Mouse (Mus musculus) heart, adult 18-20 months (tissue): ENCODE measurements around the gene Fam3b. TPM values are rescaled to one million over a fixed set of nuclear protein-coding genes. Genes with fewer than 3 reads are reported as not detected.

ENCODE experiments used
- DNase-seq, 2 experiments: peaks; one replicate each; pipeline ENCODE4 v3.0.0; 2021 to 2022; ENCODE audit warnings: mixed read lengths in 1 of 2
- long read RNA-seq, 2 experiments: library from polyadenylated mRNA; stranded (forward); transcript quantifications; one replicate each; pipeline ENCODE4 v2.0.0; 2021
- total RNA-seq, 2 experiments: library from RNA; stranded (reverse); gene quantifications; 2 replicates each; pipeline ENCODE4 v1.2.3; 2021

Gene Fam3b
- total RNA-seq, result not detected
- long read RNA-seq, experiment 1, result 0 reads
- long read RNA-seq, experiment 2, result 0 reads

GRCm38 (mm10) chr16:97514099-97514940 is at the start of gene Fam3b:
Gene Fam3b, minus strand, starts transcription at chr16:97514816.
- no peak for DNase-seq

- no peak for DNase-seq
Observed at GRCm38 (mm10) chr16:97544340-97544739, 29.7 kb upstream of the Fam3b start.

DNA sequence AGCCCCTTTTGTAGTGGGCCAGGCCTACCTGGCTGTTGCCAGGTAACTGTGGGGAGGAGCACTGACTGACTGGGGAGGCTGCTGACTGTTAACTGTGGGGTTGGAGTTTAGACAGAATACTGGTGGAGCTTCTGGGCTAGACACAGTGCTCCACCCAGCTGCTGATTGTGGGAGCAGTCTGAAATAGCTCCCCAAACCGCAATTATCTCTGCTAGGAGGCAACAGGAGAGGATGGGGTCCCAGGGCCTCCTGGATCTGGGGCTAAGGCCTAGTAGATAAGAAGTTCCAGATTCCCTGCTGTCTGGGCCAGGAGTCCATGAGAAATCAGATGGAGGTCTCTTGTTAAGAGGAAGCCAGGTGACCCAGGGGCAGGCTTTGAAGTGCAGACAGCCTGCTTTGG is 22.2 kb upstream of the Fam3b start:
- no peak for DNase-seq

GRCm38 (mm10) chr16:97535808-97536413 is 21.3 kb upstream of the Fam3b start:
- DNase-seq, result peak; percentile 85 to 87

GRCm38 (mm10) chr16:97534876-97535461 is 20.4 kb upstream of the Fam3b start:
- DNase-seq, result peak; percentile 82 to 89

DNA sequence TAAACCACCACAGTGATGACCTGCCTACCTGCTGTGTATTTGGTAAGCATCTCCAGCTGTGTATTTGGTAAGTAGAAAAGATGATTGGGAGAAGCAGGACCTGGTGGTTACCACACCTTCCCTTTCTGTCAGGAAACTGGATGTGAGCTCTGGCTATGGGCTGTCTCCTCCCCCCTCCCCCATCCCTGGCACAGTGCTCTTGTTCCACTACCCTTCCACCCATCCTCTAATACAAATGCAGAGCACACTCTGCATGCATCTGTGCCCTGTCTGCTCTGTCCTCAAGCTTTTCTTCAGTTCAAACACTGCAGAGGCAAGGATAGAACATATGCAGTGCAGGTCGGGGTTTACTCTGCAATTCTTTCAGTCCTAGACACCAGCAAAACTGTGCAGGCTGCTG is 19.8 kb upstream of the Fam3b start:
- peak in 1 of 2 experiments; percentile 13 for DNase-seq

- no peak for DNase-seq
Observed at GRCm38 (mm10) chr16:97533751-97534150, 19.1 kb upstream of the Fam3b start.

GRCm38 (mm10) chr16:97533126-97533525 is 18.5 kb upstream of the Fam3b start:
- no peak for DNase-seq

DNA sequence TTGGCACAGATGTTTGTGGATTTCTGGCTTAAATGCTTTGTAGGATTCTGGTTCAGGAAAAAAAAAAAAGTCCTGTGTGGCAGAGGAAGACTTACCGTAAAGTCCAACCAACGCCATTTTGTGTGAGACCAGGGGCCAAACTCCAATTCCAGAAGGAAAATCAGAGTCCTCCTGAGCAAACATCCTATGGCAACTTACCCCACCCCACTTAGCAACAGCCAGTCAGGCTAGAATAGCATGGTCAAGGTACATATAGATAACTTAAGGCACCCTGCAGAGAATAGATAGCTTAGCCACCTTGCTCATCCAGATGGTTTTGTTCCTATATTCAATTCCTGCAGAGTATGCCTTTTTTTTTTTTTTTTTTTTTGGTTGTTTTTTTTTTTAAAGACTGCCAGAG is 14.6 kb upstream of the Fam3b start:
- DNase-seq, result no peak

GRCm38 (mm10) chr16:97523024-97523423 is 8.4 kb upstream of the Fam3b start:
- peak; percentile 40 to 79 for DNase-seq

GRCm38 (mm10) chr16:97521983-97522382 is 7.4 kb upstream of the Fam3b start:
- DNase-seq, result no peak

GRCm38 (mm10) chr16:97516341-97516740 is 1.7 kb upstream of the Fam3b start:
- no peak for DNase-seq

DNA sequence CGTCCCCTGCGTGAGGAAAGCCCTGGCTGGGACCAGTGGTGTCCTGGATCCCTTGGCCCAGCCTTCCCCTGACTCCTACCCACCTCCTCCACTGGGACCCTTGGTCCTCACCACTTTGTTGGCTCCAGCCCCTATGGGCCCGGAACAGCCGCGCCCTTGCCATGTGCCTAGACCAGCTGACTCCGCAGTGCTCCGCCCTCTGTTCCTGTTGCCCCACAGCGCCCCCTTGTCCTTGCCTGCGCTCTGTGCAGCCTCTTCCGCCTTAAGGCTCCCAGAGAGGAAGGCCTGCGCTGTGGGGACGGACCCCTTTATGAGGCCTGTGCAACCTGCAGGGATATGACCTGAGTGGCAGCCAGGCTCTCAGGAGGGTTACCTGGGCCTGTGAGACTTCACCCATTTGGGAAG is 2.3 kb downstream of the Fam3b start:
- DNase-seq, result no peak

DNA sequence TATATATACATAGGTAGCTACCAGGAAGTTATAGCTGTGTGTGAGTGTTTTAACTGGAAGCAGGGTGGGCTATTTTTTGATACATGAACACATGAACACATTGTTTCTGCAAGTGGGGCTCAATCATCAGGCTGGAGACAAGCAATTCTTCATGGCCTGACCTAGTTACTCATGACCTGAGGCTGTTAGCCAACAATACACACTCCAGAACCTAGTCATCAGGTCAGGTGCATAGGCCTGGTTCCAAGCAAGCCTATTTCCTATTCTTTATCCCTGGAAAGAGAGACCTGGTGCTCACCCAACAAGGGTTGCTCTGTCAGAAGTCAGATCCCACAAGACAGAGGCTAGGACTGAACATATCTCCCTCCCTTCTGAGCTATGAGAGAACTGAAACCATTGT is 3.1 kb downstream of the Fam3b start:
- peak in 1 of 2 experiments; percentile 18 for DNase-seq

DNA sequence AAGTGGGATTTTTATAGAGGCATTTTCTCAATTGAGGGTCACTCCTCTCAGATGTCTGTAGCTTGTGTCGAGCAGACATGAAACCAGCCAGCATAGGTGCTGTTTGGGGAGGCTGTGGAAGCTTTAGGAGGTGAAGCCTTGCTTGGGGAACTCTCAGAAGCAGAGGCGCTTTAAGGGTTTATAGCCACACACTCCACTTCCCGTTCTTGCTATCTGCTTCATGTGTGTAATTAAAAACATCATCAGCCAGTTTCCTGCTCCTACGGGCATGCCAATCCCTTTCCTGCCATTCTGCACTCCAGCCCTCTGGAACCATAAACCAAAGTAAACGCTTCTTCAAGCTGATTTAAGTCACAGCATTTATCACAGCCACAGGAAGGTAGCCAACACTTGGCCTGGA is 3.8 kb downstream of the Fam3b start:
- no peak for DNase-seq

GRCm38 (mm10) chr16:97507783-97508182 is 6.8 kb downstream of the Fam3b start:
- DNase-seq, result no peak

- no peak for DNase-seq
Observed at GRCm38 (mm10) chr16:97504793-97505192, 9.8 kb downstream of the Fam3b start.

DNA sequence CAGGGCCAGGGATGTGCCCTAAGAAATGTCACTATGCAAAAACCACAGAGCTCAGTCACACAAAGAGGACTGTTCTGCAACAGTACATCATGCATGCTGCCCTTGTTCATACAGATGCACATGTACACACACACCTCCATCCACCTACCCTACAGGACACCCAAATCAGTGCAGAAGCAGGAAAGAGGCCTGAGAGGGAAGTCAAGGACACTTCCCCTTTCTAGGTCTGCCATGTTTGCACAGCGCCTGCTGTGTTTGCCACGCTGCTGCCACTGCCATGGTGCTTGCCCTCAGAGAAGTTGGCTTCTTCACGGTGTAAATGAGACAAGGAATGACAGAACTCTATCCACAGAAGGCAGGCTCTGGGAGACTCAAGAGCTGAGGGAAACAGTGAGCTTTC is 10.8 kb downstream of the Fam3b start:
- no peak for DNase-seq

GRCm38 (mm10) chr16:97500901-97501300 is 13.7 kb downstream of the Fam3b start:
- no peak for DNase-seq

- DNase-seq, result no peak
Observed at GRCm38 (mm10) chr16:97499450-97499849, 15.2 kb downstream of the Fam3b start.

DNA sequence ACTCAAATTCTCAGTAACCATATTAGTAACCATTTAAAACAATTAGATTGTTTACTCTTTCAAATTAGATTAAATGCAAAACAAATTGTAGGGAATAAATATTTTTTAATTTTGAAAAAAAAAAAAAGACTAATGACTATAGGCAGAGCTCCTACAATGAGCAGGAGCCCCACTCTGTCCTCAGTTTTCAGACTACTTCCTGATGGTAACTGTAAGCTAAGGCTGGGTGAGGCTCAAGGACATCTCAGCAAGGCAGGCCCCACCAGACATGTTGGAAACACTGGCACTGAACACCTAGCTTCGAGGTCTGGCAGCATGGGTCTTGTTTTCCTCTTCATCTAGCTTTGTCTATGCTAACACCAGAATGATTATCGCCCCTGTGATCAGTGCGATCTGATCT is 16.5 kb downstream of the Fam3b start:
- DNase-seq, result no peak

GRCm38 (mm10) chr16:97497682-97498081 is 16.9 kb downstream of the Fam3b start:
- no peak for DNase-seq

GRCm38 (mm10) chr16:97496026-97496425 is 18.6 kb downstream of the Fam3b start:
- no peak for DNase-seq
